Mouse (Mus musculus) liver, postnatal 0 days (tissue): ENCODE data around the gene 4430402I18Rik. TPM values are rescaled to one million over a fixed set of nuclear protein-coding genes. Genes with fewer than 3 reads are reported as not detected.

Experiments
- ATAC-seq: fragments of 200-750 bp; cut with Nextera tagmentation; 2 replicates; pipeline ENCODE4 v1.8.0; 2017; ENCODE audit warnings: mild to moderate bottlenecking, moderate library complexity
- DNase-seq: peaks from one replicate; pipeline ENCODE4 v3.0.0-alpha.2; 2016
- H3K27ac ChIP-seq: fragments of 300-500 bp; sonication (generic); 2 replicates; pipeline ENCODE4 v1.5.1; 2014; ENCODE audit warnings: antibody characterized with exemption, moderate library complexity, mild to moderate bottlenecking, low read depth
- H3K27me3 ChIP-seq: fragments of 300-500 bp; sonication (generic); 2 replicates; pipeline ENCODE4 v1.6.1; 2014; ENCODE audit warnings: low read length, control low read depth, mixed read lengths; ENCODE audit not compliant: insufficient read depth
- H3K36me3 ChIP-seq: fragments of 300-500 bp; sonication (generic); replicated peaks from 2 replicates; pipeline ENCODE4 v1.6.1; 2014; ENCODE audit warnings: mild to moderate bottlenecking, control low read depth, low read length, moderate library complexity, mixed read lengths; ENCODE audit not compliant: insufficient read depth
- H3K4me1 ChIP-seq: fragments of 300-500 bp; sonication (generic); 2 replicates; pipeline ENCODE4 v1.6.1; 2014; ENCODE audit warnings: antibody characterized with exemption, mild to moderate bottlenecking, control low read depth; ENCODE audit not compliant: insufficient read depth
- H3K4me2 ChIP-seq: fragments of 300-500 bp; sonication (generic); 2 replicates; pipeline ENCODE4 v1.6.1; 2014; ENCODE audit warnings: low read depth, mild to moderate bottlenecking, low read length, moderate library complexity, mixed read lengths
- H3K4me3 ChIP-seq: fragments of 300-500 bp; sonication (generic); 2 replicates; pipeline ENCODE4 v1.5.1; 2014; ENCODE audit warnings: low read depth, low read length
- H3K9ac ChIP-seq: fragments of 300-500 bp; sonication (generic); replicated peaks from 2 replicates; pipeline ENCODE4 v1.6.1; 2014; ENCODE audit warnings: mild to moderate bottlenecking, moderate library complexity
- H3K9me3 ChIP-seq: fragments of 300-500 bp; sonication (generic); 2 replicates; pipeline ENCODE4 v1.6.1; 2016; ENCODE audit warnings: mild to moderate bottlenecking, control low read depth, low read length, mixed read lengths
- CTCF ChIP-seq: sonication (generic); IDR thresholded peaks from 2 replicates; pipeline ENCODE4 v1.5.1; 2016; ENCODE audit warnings: antibody characterized with exemption, low read depth
- EP300 ChIP-seq: IDR thresholded peaks from 2 replicates; pipeline ENCODE4 v1.6.1; 2016; ENCODE audit warnings: antibody characterized with exemption, low read depth, mild to moderate bottlenecking
- WGBS: fragments of 180-500 bp; shearing (Covaris S2); extraction: QIAGEN DNeasy Blood & Tissue Kit; methylation state at CpG from one replicate; pipeline ENCODE4 v1.1.7; 2014; ENCODE audit not compliant: insufficient replicate concordance; 5-methylcytosine and 5-hydroxymethylcytosine counted together
- polyA plus RNA-seq: library from polyadenylated mRNA; unstranded; fragments of >200 nt; fragmentation: Nextera tagmentation; extraction: Ambion mirVana; gene quantifications from 2 replicates; pipeline ENCODE4 v1.2.1, GENCODE M21; 2015

4430402I18Rik gene
- polyA plus RNA-seq, 1 experiment from 2014 or later = 8.1 TPM

DNA sequence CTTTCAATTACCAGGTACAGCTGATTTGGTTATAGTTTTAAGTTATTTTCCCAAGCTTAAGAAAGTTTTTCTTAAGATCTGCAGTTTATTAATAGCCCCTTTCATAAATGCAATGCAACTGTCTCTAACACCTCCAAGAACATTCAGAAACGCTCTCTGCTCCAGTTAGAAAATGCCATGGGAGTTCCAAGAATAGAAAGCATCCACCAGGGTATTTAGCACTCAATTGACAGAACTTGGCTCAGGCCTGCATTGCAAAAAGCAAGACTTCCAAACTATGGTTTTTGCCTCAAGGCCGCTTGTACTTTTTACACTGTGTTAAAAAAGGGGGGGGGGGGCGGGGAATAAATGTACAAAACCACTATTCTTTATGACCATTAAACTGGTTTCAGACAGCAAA is 4.5 kb downstream of the 4430402I18Rik start:
- Histone ChIP-seq H3K4me3 (no peak overlapping the region), H3K4me1 (peaks cover 17% of the 10 kb centered on the region), H3K36me3 (no peaks in the 10 kb centered on the region), H3K27ac (no peak overlapping the region), H3K27me3 (no peaks in the 10 kb centered on the region), H3K4me2 (peak overlapping the region; percentile 94), H3K9me3 (no peaks in the 10 kb centered on the region), H3K9ac (no peak overlapping the region)
- ATAC-seq (no peak), DNase-seq (no peak)
- 49% methylated on average over 3 of the region's 3 CpGs for WGBS
- TF ChIP-seq EP300 = no peak
- TF ChIP-seq CTCF = no peak

- H3K4me1 ChIP-seq = no peaks in the 10 kb centered on the region
- no peak overlapping the region for H3K27ac ChIP-seq
- DNase-seq (no peak), ATAC-seq (no peak)
- no peaks in the 10 kb centered on the region for H3K27me3 ChIP-seq
- no peak overlapping the region for H3K9ac ChIP-seq
- TF ChIP-seq EP300 (no peak), CTCF (no peak)
- H3K9me3 ChIP-seq = no peaks in the 10 kb centered on the region
- WGBS = 76% methylated on average over 5 of the region's 5 CpGs
- H3K4me2 ChIP-seq = no peak overlapping the region
- no peaks in the 10 kb centered on the region for H3K36me3 ChIP-seq
- H3K4me3 ChIP-seq = no peak overlapping the region
Observed at GRCm38 (mm10) chr19:28951251-28951650, 16.3 kb downstream of the 4430402I18Rik start.

- no peaks in the 10 kb centered on the region for H3K27me3 ChIP-seq
- no peaks in the 10 kb centered on the region for H3K4me1 ChIP-seq
- no peak overlapping the region for H3K9ac ChIP-seq
- H3K4me3 ChIP-seq = no peak overlapping the region
- ATAC-seq (no peak), DNase-seq (no peak)
- TF ChIP-seq EP300 (no peak), CTCF (no peak)
- no peak overlapping the region for H3K27ac ChIP-seq
- no peaks in the 10 kb centered on the region for H3K9me3 ChIP-seq
- WGBS = 38% methylated on average over 2 of the region's 2 CpGs
- no peak overlapping the region for H3K4me2 ChIP-seq
- no peaks in the 10 kb centered on the region for H3K36me3 ChIP-seq
Observed at GRCm38 (mm10) chr19:28947311-28947710, 20.3 kb downstream of the 4430402I18Rik start.

DNA sequence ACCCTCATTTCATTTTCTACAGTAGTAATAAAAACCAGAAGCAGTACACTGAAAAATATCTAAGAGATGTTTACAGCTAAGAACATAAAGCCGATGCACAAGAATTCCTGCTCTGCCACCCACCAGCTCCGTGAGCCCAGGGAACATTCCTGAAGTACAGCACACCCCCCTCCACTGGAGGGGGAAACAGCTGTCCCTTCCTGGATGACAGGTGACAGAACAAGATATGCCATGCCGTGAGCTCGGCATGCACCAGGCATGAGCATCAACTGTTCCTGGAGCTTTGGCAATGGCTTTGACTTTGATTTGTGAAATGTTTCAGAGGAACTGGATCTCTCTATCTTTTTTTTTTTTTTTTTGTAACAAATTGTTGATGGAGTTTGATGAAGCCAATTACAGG is 20.8 kb downstream of the 4430402I18Rik start:
- H3K4me2 ChIP-seq = no peak overlapping the region
- DNase-seq (no peak), ATAC-seq (no peak)
- no peak overlapping the region for H3K4me3 ChIP-seq
- H3K27me3 ChIP-seq = no peaks in the 10 kb centered on the region
- H3K9me3 ChIP-seq = no peaks in the 10 kb centered on the region
- TF ChIP-seq EP300 (no peak), CTCF (no peak)
- H3K36me3 ChIP-seq = no peaks in the 10 kb centered on the region
- 33% methylated on average over 4 of the region's 4 CpGs for WGBS
- H3K27ac ChIP-seq = no peak overlapping the region
- no peak overlapping the region for H3K9ac ChIP-seq
- H3K4me1 ChIP-seq = no peaks in the 10 kb centered on the region

- no peak overlapping the region for H3K9ac ChIP-seq
- H3K4me2 ChIP-seq = no peak overlapping the region
- no peaks in the 10 kb centered on the region for H3K4me1 ChIP-seq
- no peaks in the 10 kb centered on the region for H3K36me3 ChIP-seq
- H3K27me3 ChIP-seq = no peaks in the 10 kb centered on the region
- no peak for ATAC-seq
- WGBS = 57% methylated on average over 4 of the region's 4 CpGs
- H3K9me3 ChIP-seq = no peaks in the 10 kb centered on the region
- H3K27ac ChIP-seq = no peak overlapping the region
- no peak for DNase-seq
- no peak overlapping the region for H3K4me3 ChIP-seq
- TF ChIP-seq EP300 = no peak
- TF ChIP-seq CTCF = no peak
Observed at GRCm38 (mm10) chr19:28941271-28941670, 26.3 kb downstream of the 4430402I18Rik start.

- DNase-seq = no peak
- Histone ChIP-seq H3K27me3 (no peaks in the 10 kb centered on the region), H3K4me3 (no peak overlapping the region), H3K36me3 (no peaks in the 10 kb centered on the region), H3K4me2 (no peak overlapping the region), H3K9me3 (no peaks in the 10 kb centered on the region), H3K27ac (no peak overlapping the region), H3K9ac (no peak overlapping the region), H3K4me1 (no peaks in the 10 kb centered on the region)
- ATAC-seq = no peak
- WGBS = 44% methylated on average over 9 of the region's 9 CpGs
- TF ChIP-seq CTCF (no peak), EP300 (no peak)
Observed at GRCm38 (mm10) chr19:28940135-28940874, 27.3 kb downstream of the 4430402I18Rik start.
